Mouse (Mus musculus): ENCODE data around the gene Numb.

The Numb gene

GRCm38 (mm10) chr12:83850334-83850733, 71.4 kb downstream of the Numb start:
- DNase-seq, result no peak

DNA sequence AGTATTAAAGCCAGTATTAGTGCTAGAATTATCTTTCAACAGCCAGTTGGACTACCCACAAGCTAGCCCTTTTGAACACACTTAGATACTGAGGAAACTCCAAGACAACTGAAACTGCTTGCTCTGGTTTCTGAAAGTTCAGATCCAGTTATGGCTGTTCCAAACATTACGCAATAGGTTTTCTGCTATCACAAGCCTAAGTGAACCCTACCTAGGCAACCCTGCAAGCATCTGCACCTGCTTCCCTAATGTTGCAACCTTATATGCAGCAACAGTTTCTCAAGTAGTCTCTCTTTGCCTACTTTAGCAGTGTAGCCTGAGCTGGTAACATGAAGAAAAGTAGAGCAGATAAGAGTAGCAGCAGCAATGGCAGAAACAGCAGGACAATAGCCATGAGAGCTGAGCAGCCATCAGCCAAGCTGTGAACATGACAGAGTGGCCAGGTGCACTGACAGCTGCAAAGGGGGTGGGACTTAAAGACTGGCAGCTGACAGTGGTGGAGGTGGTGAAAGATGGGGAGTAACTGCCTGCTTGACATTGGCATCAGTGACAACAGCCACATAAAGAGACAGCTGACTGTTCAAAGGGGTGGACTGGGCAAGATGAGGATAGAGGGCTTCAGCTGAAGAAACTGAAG, 73.0 kb downstream of the Numb start:
- DNase-seq, result no peak

- DNase-seq, result no peak
Measured at GRCm38 (mm10) chr12:83847877-83848276, 73.9 kb downstream of the Numb start.

- no peak for DNase-seq
Measured at GRCm38 (mm10) chr12:83842678-83843440, 78.9 kb downstream of the Numb start.

- no peak for DNase-seq
Measured at GRCm38 (mm10) chr12:83841409-83842190, 80.1 kb downstream of the Numb start.

DNA sequence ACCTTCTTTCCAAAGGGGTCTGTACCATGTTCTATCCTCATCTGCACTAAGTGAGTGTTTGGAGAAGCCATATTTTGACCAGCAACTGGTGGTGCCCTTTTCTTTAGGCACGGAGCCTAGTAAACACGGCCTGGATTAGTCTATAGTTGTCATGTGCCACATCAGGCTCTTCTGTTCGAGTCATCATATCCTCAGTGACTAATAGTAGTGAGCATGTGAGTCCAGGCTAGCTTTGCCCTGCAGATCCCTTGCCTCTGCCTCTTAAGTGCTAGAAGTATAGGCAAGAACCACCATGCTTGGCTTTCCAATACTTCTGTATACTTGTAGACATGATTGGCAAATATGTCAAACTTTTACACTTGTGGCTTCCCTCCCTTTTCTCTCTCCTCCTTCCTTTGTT, 87.8 kb downstream of the Numb start:
- no peak for DNase-seq

DNA sequence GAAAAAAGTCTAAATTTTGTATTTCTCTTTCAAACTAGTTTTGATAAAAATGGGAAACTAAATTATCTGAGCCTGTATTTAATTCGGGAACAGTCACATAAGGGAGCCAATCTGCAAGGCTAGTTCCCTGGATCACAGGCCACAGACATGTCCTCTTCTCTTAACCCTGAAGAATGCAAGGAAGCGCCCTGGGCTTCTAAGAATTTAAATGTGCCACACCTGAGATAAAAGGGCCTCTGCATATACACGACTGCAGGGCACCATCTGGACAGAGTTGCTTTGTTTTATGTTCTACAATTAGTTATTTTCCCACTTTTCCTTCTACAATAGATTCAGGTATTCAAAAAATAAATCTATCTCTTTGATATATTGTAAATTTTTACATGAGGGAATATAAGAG, 91.3 kb downstream of the Numb start:
- DNase-seq, result no peak

DNA sequence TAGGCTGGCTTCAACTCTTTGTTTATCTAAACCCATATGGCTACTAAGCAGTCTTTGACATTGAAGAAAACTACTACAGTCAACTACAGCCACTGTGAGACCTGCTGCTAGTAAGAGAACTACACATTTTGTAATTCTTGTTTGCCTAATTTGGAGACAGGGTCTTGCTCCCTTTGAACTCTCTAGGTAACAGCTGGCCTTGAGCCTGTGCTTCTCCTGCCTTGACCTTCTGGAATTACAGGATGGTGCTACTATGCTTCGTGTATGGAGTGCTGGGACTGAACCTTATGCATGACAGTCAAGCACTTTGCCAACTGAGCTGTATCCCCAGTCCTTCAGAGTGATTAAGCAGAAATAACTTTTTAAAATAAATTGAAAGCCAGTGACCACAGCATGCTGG, 105.1 kb downstream of the Numb start:
- DNase-seq, result no peak

GRCm38 (mm10) chr12:83811901-83812300, 109.8 kb downstream of the Numb start:
- DNase-seq, result no peak

- no peak for DNase-seq
Measured at GRCm38 (mm10) chr12:83803641-83804040, 118.1 kb downstream of the Numb start.

GRCm38 (mm10) chr12:83800943-83801342, 120.8 kb downstream of the Numb start:
- peak; percentile 29 for DNase-seq

DNA sequence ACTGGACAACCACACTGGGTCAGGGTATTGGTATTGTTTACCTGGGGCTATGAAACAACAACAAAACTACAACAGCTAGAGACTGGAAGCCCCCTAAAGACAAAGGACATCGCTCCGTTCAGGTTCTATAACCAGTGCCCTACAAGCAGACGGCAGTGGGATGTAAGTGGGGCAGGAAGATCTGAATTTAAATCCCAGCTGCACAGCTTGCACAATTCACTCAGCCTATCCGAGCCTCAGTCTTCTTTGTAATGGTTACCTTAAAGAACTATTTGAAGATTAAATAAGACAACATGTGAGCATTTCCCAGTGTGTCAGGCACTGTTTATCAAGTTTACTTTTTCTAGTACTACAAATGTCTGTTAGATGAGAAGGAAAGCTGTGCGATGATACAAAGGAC, 123.4 kb downstream of the Numb start:
- no peak for DNase-seq

- no peak for DNase-seq
Measured at GRCm38 (mm10) chr12:83795586-83795985, 126.1 kb downstream of the Numb start.

GRCm38 (mm10) chr12:83795051-83795450, 126.7 kb downstream of the Numb start:
- no peak for DNase-seq

- DNase-seq, result no peak
Measured at GRCm38 (mm10) chr12:83792706-83793410, 128.9 kb downstream of the Numb start.

- peak; percentile 56 for DNase-seq
Measured at GRCm38 (mm10) chr12:83791737-83792136, 130.0 kb downstream of the Numb start.

DNA sequence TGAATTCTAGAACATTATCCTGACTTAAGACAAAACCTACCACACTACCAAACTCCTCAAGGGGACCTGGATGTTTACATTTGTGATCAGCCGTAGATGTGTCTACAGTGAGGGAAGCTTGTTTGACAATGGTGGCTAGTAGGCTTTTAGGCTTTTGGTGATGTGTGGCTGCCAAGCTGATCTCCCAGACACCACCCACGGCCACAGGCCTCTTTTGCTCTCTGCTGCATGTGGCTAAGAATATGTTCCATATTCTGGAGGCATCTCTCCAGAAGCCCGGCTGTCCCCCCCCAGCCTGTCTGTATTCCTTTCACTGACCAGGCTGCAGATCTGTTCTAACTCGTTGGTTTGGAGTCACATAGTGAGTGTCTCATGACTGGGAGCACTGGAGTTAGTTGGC, 131.0 kb downstream of the Numb start:
- no peak for DNase-seq

DNA sequence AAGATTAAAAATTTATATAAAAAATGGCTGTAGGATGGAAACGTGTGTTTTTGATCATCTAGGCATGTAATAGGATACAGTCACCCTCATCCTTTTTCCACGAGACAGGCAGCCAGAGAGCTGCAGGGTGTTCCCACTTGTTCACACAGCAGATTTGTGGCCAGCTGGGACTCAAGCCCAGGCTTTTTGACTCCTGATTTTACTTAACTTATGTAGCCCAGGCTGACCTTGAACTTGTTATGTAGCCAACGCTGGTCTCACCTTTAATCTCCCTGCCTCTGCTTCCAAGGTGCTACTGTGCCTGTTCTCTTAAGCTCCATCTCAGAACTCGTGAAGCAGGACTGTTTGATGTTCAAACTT, 132.0 kb downstream of the Numb start:
- no peak for DNase-seq

GRCm38 (mm10) chr12:83789051-83789780, 132.5 kb downstream of the Numb start:
- DNase-seq, result no peak

- no peak for DNase-seq
Measured at GRCm38 (mm10) chr12:83785305-83785704, 136.4 kb downstream of the Numb start.

DNA sequence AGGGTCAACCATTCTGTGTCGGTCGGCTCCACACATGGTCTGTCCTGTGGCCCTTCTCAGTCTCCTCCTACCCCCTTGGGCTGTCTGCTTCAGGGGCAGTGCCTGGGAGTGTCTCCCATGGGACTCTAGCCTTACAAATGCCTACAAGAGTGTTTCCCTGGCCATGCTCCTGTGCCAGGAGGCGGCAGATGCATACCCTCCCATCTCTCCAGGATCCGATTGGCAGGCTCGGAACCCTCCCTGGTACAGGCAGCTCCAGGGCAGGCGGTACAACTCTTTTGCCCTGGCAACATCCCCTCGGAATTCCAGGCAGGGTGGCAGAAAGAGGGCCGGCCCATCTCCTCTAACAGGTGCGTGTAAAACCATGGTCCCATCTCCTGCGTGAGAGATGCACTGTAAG, 139.1 kb downstream of the Numb start:
- DNase-seq, result no peak

DNA sequence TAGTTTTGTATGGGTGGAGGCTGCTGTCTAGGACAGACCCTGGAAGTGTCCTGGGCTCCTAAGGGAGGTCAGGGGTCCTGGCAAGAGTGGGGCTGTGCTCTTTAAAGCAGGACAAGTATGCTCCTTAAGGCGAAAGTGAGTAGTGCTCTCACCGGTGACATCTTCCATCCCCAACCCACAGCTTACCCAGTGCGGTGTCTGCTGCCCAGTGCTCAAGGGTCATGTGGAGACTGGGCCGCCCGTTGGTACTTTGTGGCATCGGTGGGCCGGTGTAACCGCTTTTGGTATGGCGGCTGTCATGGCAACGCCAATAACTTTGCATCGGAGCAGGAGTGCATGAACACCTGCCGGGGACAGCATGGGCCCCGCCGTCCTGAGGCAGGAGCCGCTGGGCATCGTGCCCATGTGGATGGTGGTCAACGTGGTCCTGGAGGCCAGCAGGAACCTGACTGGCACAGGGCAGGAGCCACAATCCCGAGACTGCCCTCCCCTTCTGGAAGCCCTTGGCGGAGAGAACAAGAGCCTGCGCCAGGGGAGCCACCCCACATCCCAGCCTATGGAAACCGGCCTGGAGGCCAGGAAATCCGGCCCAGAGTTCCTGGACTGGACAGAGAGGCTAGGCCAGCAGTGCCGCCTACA, 140.0 kb downstream of the Numb start:
- DNase-seq, result no peak

Measured in cerebellum, adult 11-12 months (tissue).